Mouse (Mus musculus): ENCODE results near the gene Asxl1. TPM values are rescaled to one million over a fixed set of nuclear protein-coding genes. Genes with fewer than 3 reads are reported as not detected.

The Asxl1 gene
- polyA plus RNA-seq, 1 experiment: 33.9 TPM

GRCm38 (mm10) chr2:153434880-153435831 is 89.5 kb downstream of the Asxl1 start:
- TF ChIP-seq CTCF (IDR thresholded peaks at IDR 0.05; ENCODE audit: borderline replicate concordance, insufficient read depth, low read length) (no peak), POLR2A (IDR thresholded peaks at IDR 0.05; ENCODE audit: low read depth, low read length) (no peak)
- Histone ChIP-seq H3K27ac (ENCODE audit: insufficient read depth, low read length) (no peak overlapping the region), H3K4me3 (ENCODE audit: insufficient read depth, low read length) (no peak overlapping the region), H3K4me1 (ENCODE audit: control insufficient read depth, insufficient read depth, low read length) (peaks cover 12% of the 10 kb centered on the region)

DNA sequence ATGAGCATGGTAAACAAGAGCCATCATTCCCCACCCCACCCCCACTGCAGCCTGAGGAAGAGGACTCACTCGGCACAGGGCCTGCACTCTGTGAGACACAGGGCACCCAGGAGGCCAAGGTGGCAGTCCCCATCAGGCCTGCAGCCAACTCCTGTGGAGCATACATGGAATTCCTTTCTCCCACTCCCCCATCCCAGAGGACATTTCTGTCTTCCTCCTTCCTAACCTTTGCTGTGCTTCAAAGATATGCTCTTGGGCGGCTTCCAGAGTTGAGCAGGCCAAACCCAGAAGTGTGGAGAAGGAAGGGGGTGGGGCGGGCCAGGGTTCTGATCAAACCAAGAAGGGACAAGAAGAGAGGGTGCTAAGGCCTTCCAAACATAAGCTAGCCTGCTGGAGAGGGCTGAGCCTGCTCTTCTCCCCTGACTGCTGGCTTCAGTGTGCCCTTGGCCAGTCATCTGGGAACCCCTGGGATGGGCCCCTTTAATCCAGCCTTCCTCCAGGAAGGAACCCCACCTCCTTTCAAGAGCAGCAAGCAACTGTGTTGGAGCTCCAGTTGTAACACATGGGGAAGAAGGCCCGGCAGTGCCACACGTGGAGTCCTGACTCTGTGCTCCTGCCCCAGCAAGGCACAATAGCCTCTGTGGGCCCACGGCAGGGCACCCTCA is 91.1 kb downstream of the Asxl1 start:
- peaks cover 12% of the 10 kb centered on the region for H3K4me1 ChIP-seq (ENCODE audit: control insufficient read depth, insufficient read depth, low read length)
- no peak for TF ChIP-seq CTCF (IDR thresholded peaks at IDR 0.05; ENCODE audit: borderline replicate concordance, insufficient read depth, low read length)
- no peak overlapping the region for H3K27ac ChIP-seq (ENCODE audit: insufficient read depth, low read length)
- no peak overlapping the region for H3K4me3 ChIP-seq (ENCODE audit: insufficient read depth, low read length)

GRCm38 (mm10) chr2:153437306-153437659 is 91.7 kb downstream of the Asxl1 start:
- Histone ChIP-seq H3K4me1 (ENCODE audit: control insufficient read depth, insufficient read depth, low read length) (peaks cover 12% of the 10 kb centered on the region), H3K4me3 (ENCODE audit: insufficient read depth, low read length) (no peak overlapping the region), H3K27ac (ENCODE audit: insufficient read depth, low read length) (no peak overlapping the region)
- TF ChIP-seq CTCF (IDR thresholded peaks at IDR 0.05; ENCODE audit: borderline replicate concordance, insufficient read depth, low read length) (no peak), POLR2A (IDR thresholded peaks at IDR 0.05; ENCODE audit: low read depth, low read length) (no peak)

DNA sequence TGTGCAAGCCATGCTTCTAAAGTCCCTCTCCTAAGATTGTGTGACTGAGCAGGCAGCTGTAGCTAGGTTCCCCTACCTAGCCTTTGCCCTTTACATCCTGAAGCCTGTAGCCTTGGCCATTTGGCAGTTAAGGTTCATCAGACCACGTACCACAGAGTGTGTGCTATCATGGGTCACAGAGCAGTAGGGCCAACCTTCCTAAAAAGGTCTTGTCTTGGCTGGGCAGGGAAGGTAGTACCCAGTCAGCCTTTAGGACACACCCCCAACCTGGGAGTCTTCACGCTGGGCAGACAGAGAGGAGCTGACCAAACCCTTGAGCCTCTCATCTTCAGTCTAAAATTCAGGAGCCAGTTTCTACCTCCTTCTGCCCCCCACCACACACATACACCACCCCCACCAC is 95.1 kb downstream of the Asxl1 start:
- H3K27ac ChIP-seq (ENCODE audit: insufficient read depth, low read length): no peak overlapping the region
- no peak overlapping the region for H3K4me3 ChIP-seq (ENCODE audit: insufficient read depth, low read length)
- TF ChIP-seq CTCF (IDR thresholded peaks at IDR 0.05; ENCODE audit: borderline replicate concordance, insufficient read depth, low read length) (no peak), POLR2A (IDR thresholded peaks at IDR 0.05; ENCODE audit: low read depth, low read length) (no peak)
- peaks cover 8% of the 10 kb centered on the region; the same call in 1 of the 2 replicates for H3K4me1 ChIP-seq (ENCODE audit: control insufficient read depth, insufficient read depth, low read length)

DNA sequence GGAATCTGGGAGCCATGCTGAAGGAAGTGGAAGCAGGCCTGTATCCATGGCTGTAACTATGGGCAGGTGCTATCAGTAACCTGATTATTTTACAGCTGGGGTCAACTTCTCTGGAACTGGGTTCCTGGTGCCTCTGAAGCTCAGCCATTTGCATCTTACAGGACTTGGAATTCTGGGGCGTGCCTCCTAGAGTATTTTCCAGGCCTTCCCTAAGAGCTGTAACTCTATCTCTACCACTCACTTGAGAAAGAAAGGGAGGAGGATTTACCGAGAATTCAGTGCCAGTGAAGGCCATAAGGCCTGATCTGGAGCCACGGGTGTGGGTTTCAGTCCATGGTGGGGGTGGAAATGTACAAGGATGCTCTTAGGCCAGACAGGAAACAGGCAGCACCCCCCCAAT is 95.6 kb downstream of the Asxl1 start:
- peaks cover 8% of the 10 kb centered on the region; the same call in 1 of the 2 replicates for H3K4me1 ChIP-seq (ENCODE audit: control insufficient read depth, insufficient read depth, low read length)
- no peak overlapping the region for H3K27ac ChIP-seq (ENCODE audit: insufficient read depth, low read length)
- no peak overlapping the region for H3K4me3 ChIP-seq (ENCODE audit: insufficient read depth, low read length)
- TF ChIP-seq POLR2A (IDR thresholded peaks at IDR 0.05; ENCODE audit: low read depth, low read length) (no peak), CTCF (IDR thresholded peaks at IDR 0.05; ENCODE audit: borderline replicate concordance, insufficient read depth, low read length) (no peak)

DNA sequence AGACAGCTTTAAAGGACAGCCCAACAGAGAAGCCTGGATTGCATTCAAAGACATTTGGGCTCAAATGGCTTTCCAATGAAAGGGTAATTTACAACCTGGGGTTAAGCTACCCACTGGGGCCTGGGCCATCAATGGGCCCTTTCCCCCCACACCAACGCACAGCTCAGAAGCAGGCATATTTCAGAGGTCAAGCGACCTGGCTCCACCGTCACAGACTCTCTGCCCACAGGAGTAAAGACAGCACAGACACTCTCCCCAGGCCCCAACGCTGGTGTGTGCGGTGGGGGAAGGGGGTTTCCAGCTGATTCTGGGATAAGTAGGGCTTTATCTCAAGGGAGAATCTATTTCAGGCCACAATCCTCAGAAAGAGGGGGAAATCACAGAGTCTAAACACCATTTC is 97.1 kb downstream of the Asxl1 start:
- TF ChIP-seq CTCF (IDR thresholded peaks at IDR 0.05; ENCODE audit: borderline replicate concordance, insufficient read depth, low read length): no peak
- TF ChIP-seq POLR2A (IDR thresholded peaks at IDR 0.05; ENCODE audit: low read depth, low read length): no peak
- Histone ChIP-seq H3K27ac (ENCODE audit: insufficient read depth, low read length) (no peak overlapping the region), H3K4me1 (ENCODE audit: control insufficient read depth, insufficient read depth, low read length) (no peaks in the 10 kb centered on the region), H3K4me3 (ENCODE audit: insufficient read depth, low read length) (no peak overlapping the region)

DNA sequence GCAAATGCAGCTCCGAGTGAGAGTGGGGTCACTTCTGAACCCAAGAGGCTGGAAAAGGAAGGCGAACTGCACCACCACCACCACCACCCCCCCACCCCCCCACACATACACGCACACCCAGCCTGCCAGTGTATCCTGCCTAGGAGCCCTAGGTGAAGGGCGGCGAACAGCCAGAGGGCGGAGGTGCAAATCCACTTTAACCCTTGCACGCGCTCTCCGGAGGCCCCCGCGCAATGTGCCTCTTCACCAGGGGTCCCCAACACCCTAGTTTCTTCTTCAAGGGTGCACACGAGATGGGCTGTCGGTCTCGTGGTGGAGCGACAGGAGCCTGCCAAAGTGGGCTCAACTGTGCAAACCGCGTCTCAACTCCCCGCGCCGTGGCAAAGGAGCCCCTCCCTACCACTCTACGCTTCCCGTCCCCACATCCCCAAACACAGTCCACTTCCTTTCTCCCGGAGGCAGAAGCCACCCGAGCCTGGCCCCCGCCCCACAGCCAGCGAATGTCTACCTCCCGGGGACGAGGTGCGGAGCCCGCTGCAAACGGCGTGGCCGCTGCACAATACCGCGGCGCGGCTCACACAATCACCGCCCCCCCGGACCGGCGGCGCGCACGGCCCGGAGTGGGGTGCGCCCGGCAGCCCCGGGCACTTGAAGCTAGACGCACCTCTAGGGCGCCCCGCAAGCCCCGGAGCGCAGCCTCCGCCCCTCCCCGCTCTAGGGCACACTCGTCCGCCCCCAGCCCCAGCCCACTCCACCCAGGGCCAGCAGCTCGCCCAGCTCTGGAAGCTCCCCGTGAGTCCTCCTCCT is 98.0 kb downstream of the Asxl1 start:
- peak overlapping the region; percentile 87 for H3K4me3 ChIP-seq (ENCODE audit: insufficient read depth, low read length)
- TF ChIP-seq POLR2A (IDR thresholded peaks at IDR 0.05; ENCODE audit: low read depth, low read length) (no peak), CTCF (IDR thresholded peaks at IDR 0.05; ENCODE audit: borderline replicate concordance, insufficient read depth, low read length) (no peak)
- no peak overlapping the region for H3K27ac ChIP-seq (ENCODE audit: insufficient read depth, low read length)
- no peaks in the 10 kb centered on the region for H3K4me1 ChIP-seq (ENCODE audit: control insufficient read depth, insufficient read depth, low read length)

DNA sequence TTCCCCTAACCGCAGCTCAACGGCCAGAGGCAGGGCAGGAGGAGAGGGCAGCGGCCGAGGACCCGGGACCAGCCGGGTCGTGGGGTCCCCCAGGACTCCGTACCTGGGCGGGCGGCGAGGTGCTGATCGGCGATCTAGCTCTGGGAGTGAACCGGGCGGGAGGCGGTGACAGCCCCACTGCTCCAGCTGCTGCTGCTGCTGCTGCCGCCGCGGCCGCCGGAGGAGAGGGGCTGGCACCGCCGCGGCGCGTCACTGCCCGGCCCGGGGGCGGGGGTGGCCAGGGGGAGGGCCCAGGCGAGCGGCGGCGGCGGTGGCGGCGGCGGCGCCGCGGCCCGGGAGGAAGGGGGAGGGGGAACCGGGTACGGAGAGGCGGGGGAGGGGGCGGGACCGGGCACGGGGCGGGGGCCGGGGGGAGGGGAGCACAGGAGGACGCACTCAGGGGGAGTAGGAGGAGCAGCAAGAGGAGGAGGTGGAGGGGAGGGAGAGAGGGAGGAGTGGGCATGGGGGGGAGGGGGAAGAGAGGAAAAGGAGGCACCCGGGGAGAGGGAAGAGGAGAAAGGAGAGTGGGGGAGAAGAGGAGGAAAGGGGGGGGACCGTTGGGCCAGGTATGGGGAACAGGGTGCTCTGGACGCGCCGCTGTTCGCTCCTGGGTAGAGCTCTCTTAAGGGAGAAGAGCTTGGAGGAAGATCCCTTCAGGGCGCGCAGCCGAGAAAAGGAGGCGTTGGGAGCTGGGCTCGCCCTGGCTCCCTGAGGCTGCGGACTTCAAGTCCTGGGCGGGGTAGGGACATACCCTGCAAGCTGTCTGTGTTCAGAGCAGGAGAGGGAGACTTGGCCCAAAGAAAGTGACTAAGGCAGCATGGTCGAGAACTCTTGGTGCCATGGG is 98.9 kb downstream of the Asxl1 start:
- no peaks in the 10 kb centered on the region for H3K4me1 ChIP-seq (ENCODE audit: control insufficient read depth, insufficient read depth, low read length)
- H3K4me3 ChIP-seq (ENCODE audit: insufficient read depth, low read length): peak overlapping the region; percentile 87
- H3K27ac ChIP-seq (ENCODE audit: insufficient read depth, low read length): peak overlapping the region; percentile 0; the same call in 1 of the 2 replicates
- no peak for TF ChIP-seq CTCF (IDR thresholded peaks at IDR 0.05; ENCODE audit: borderline replicate concordance, insufficient read depth, low read length)
- TF ChIP-seq POLR2A (IDR thresholded peaks at IDR 0.05; ENCODE audit: low read depth, low read length): peak; percentile 57

All from embryonic fibroblast, embryonic 13.5 days (primary cell).